Mouse (Mus musculus) forebrain, embryonic 16.5 days (tissue): Measurements from ENCODE around the gene Krt19. TPM values are rescaled to one million over a fixed set of nuclear protein-coding genes. Genes with fewer than 3 reads are reported as not detected.

Experiments
- ATAC-seq: fragments of 200-750 bp; cut with Nextera tagmentation; 2 replicates; pipeline ENCODE4 v1.8.0; 2017; ENCODE audit warnings: mild to moderate bottlenecking, moderate library complexity
- H3K27ac ChIP-seq: fragments of 300-500 bp; sonication (generic); 2 replicates; pipeline ENCODE4 v1.5.1; 2014; ENCODE audit warnings: low read length, control low read depth
- H3K27me3 ChIP-seq: fragments of 300-500 bp; sonication (generic); replicated peaks from 2 replicates; pipeline ENCODE4 v1.6.1; 2014; ENCODE audit warnings: low read length; ENCODE audit not compliant: control insufficient read depth, insufficient read depth
- H3K36me3 ChIP-seq: fragments of 300-500 bp; sonication (generic); 2 replicates; pipeline ENCODE4 v1.6.1; 2014; ENCODE audit not compliant: control insufficient read depth, insufficient read depth
- H3K4me1 ChIP-seq: fragments of 300-500 bp; sonication (generic); replicated peaks from 2 replicates; pipeline ENCODE4 v1.6.1; 2014; ENCODE audit warnings: low read length; ENCODE audit not compliant: control insufficient read depth, insufficient read depth
- H3K4me2 ChIP-seq: fragments of 300-500 bp; sonication (generic); 2 replicates; pipeline ENCODE4 v1.6.1; 2014; ENCODE audit warnings: mild to moderate bottlenecking, low read length, control low read depth
- H3K4me3 ChIP-seq: fragments of 300-500 bp; sonication (generic); replicated peaks from 2 replicates; pipeline ENCODE4 v1.5.1; 2014; ENCODE audit warnings: mild to moderate bottlenecking, low read length, control low read depth
- H3K9ac ChIP-seq: fragments of 300-500 bp; sonication (generic); replicated peaks from 2 replicates; pipeline ENCODE4 v1.6.1; 2014; ENCODE audit warnings: low read depth, low read length, control low read depth
- H3K9me3 ChIP-seq: fragments of 300-500 bp; sonication (generic); 2 replicates; pipeline ENCODE4 v1.6.1; 2016; ENCODE audit warnings: low read length; ENCODE audit not compliant: control insufficient read depth
- WGBS: fragments of 180-500 bp; shearing (Covaris S2); extraction: QIAGEN DNeasy Blood & Tissue Kit; methylation state at CpG from one replicate; pipeline ENCODE4 v1.1.7; 2014; 5-methylcytosine and 5-hydroxymethylcytosine counted together
- polyA plus RNA-seq: library from polyadenylated mRNA; unstranded; fragments of >200 nt; fragmentation: Nextera tagmentation; extraction: Ambion mirVana; gene quantifications from 2 replicates; pipeline ENCODE4 v1.2.1, GENCODE M21; 2015

Gene Krt19
- polyA plus RNA-seq, 1 experiment from 2014 or later, result 0.30 TPM

- Histone ChIP-seq H3K9ac (no peak overlapping the region), H3K27me3 (peaks cover 6% of the 10 kb centered on the region; the same call in 1 of the 2 replicates), H3K36me3 (no peaks in the 10 kb centered on the region), H3K27ac (no peak overlapping the region), H3K9me3 (no peaks in the 10 kb centered on the region), H3K4me1 (peaks cover 6% of the 10 kb centered on the region; the same call in 1 of the 2 replicates), H3K4me2 (no peak overlapping the region), H3K4me3 (no peak overlapping the region)
- 75% methylated on average over 2 of the region's 2 CpGs for WGBS
- ATAC-seq, result no peak
Measured at GRCm38 (mm10) chr11:100139391-100139790, 9.1 kb downstream of the Krt19 start.

GRCm38 (mm10) chr11:100138809-100139208 is 9.7 kb downstream of the Krt19 start:
- Histone ChIP-seq H3K4me1 (peaks cover 6% of the 10 kb centered on the region; the same call in 1 of the 2 replicates), H3K27ac (no peak overlapping the region), H3K4me2 (no peak overlapping the region), H3K4me3 (no peak overlapping the region), H3K27me3 (no peaks in the 10 kb centered on the region), H3K36me3 (no peaks in the 10 kb centered on the region), H3K9me3 (no peaks in the 10 kb centered on the region), H3K9ac (no peak overlapping the region)
- 54% methylated on average over 7 of the region's 7 CpGs for WGBS
- ATAC-seq, result no peak

- H3K27ac ChIP-seq, result no peak overlapping the region
- no peak overlapping the region for H3K9ac ChIP-seq
- peaks cover 6% of the 10 kb centered on the region; the same call in 1 of the 2 replicates for H3K4me1 ChIP-seq
- H3K4me2 ChIP-seq, result no peak overlapping the region
- ATAC-seq, result peak; percentile 61; the same call in 1 of the 2 replicates
- H3K9me3 ChIP-seq, result no peaks in the 10 kb centered on the region
- H3K27me3 ChIP-seq, result no peaks in the 10 kb centered on the region
- WGBS, result 20% methylated on average over 5 of the region's 5 CpGs
- no peaks in the 10 kb centered on the region for H3K36me3 ChIP-seq
- no peak overlapping the region for H3K4me3 ChIP-seq
Measured at GRCm38 (mm10) chr11:100137693-100138092, 10.8 kb downstream of the Krt19 start.

GRCm38 (mm10) chr11:100136559-100136958 is 11.9 kb downstream of the Krt19 start:
- Histone ChIP-seq H3K36me3 (no peaks in the 10 kb centered on the region), H3K27ac (no peak overlapping the region), H3K27me3 (no peaks in the 10 kb centered on the region), H3K4me1 (peaks cover 6% of the 10 kb centered on the region; the same call in 1 of the 2 replicates), H3K4me2 (no peak overlapping the region), H3K4me3 (no peak overlapping the region), H3K9ac (no peak overlapping the region), H3K9me3 (no peaks in the 10 kb centered on the region)
- no peak for ATAC-seq
- WGBS, result 37% methylated on average over 5 of the region's 5 CpGs

GRCm38 (mm10) chr11:100135731-100136130 is 12.7 kb downstream of the Krt19 start, which contains the start of gene Krt15:
Krt15 (minus strand) TSS chr11:100135928.
- no peak within 1 kb of the TSS for H3K27ac ChIP-seq
- peaks cover 6% of the 10 kb centered on the region; the same call in 1 of the 2 replicates for H3K4me1 ChIP-seq
- 66% methylated on average over 7 of the region's 7 CpGs for WGBS
- no peaks in the 10 kb centered on the region for H3K27me3 ChIP-seq
- no peaks in the 10 kb centered on the region for H3K9me3 ChIP-seq
- H3K4me2 ChIP-seq, result no peak within 1 kb of the TSS
- no peak within 1 kb of the TSS for H3K4me3 ChIP-seq
- no peak for ATAC-seq
- H3K9ac ChIP-seq, result no peak within 1 kb of the TSS
- H3K36me3 ChIP-seq, result no peaks in the 10 kb centered on the region

- Histone ChIP-seq H3K9me3 (no peaks in the 10 kb centered on the region), H3K27ac (no peak overlapping the region), H3K27me3 (no peaks in the 10 kb centered on the region), H3K4me1 (no peaks in the 10 kb centered on the region), H3K4me2 (no peak overlapping the region), H3K9ac (no peak overlapping the region), H3K36me3 (no peaks in the 10 kb centered on the region), H3K4me3 (no peak overlapping the region)
- no peak for ATAC-seq
- WGBS, result 88% methylated on average over 7 of the region's 7 CpGs
Measured at GRCm38 (mm10) chr11:100124901-100125300, 23.6 kb downstream of the Krt19 start.

- H3K4me2 ChIP-seq, result no peak within 1 kb of the TSS
- H3K27ac ChIP-seq, result no peak within 1 kb of the TSS
- no peaks in the 10 kb centered on the region for H3K4me1 ChIP-seq
- no peak for ATAC-seq
- no peak within 1 kb of the TSS for H3K9ac ChIP-seq
- no peaks in the 10 kb centered on the region for H3K27me3 ChIP-seq
- H3K36me3 ChIP-seq, result no peaks in the 10 kb centered on the region
- WGBS, result 92% methylated on average over 3 of the region's 3 CpGs
- no peaks in the 10 kb centered on the region for H3K9me3 ChIP-seq
- H3K4me3 ChIP-seq, result no peak within 1 kb of the TSS
Measured at GRCm38 (mm10) chr11:100121466-100121865, 27.0 kb downstream of the Krt19 start, which contains the start of gene Krt13. Krt13 (minus strand) TSS chr11:100121566.

- Histone ChIP-seq H3K4me3 (no peak overlapping the region), H3K27me3 (no peaks in the 10 kb centered on the region), H3K4me1 (no peaks in the 10 kb centered on the region), H3K9me3 (no peaks in the 10 kb centered on the region), H3K9ac (no peak overlapping the region), H3K27ac (no peak overlapping the region), H3K36me3 (no peaks in the 10 kb centered on the region), H3K4me2 (no peak overlapping the region)
- WGBS, result 93% methylated on average over 5 of the region's 5 CpGs
- ATAC-seq, result no peak
Measured at GRCm38 (mm10) chr11:100120331-100120730, 28.1 kb downstream of the Krt19 start.

GRCm38 (mm10) chr11:100113742-100114029 is 34.8 kb downstream of the Krt19 start:
- no peak for ATAC-seq
- Histone ChIP-seq H3K27ac (no peak overlapping the region), H3K9me3 (no peaks in the 10 kb centered on the region), H3K36me3 (no peaks in the 10 kb centered on the region), H3K4me3 (no peak overlapping the region), H3K27me3 (no peaks in the 10 kb centered on the region), H3K4me2 (no peak overlapping the region), H3K9ac (no peak overlapping the region), H3K4me1 (no peaks in the 10 kb centered on the region)
- WGBS, result 90% methylated on average over 2 of the region's 2 CpGs
